Mouse (Mus musculus): ENCODE measurements around the gene Larp1b. TPM values are rescaled to one million over a fixed set of nuclear protein-coding genes. Genes with fewer than 3 reads are reported as not detected.
A peak's percentile ranks its signal among the peaks of the same experiment; 100 is the strongest.

Gene Larp1b
- polyA plus RNA-seq, 1 experiment from 2014 or later, result 7.8 TPM

DNA sequence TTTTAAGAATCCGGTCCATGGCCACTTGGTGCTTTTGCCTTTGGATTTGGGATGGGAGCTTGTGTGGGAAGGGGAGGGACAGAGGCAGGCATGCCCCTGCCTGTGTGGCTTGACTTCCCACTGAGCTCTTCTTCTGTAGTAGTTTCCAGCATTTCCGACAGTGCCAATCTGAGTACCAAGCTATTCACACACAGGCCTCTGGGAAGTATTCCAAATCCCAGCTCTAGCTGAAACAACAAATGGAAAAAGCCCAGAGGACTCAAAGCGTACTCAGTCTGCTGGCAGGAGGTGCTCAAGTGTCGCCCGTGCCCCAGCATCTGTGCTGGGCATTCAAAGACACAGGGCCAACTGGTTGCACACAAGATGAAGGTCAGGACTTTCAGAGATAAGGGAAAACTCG is 72.4 kb downstream of the Larp1b start:
- Histone ChIP-seq H3K4me3 (replicated peaks) (no peak overlapping the region), H3K9me3 (replicated peaks) (no peaks in the 10 kb centered on the region), H3K4me2 (no peak overlapping the region), H3K4me1 (replicated peaks) (no peaks in the 10 kb centered on the region), H3K27me3 (no peaks in the 10 kb centered on the region), H3K27ac (no peak overlapping the region), H3K36me3 (no peaks in the 10 kb centered on the region), H3K9ac (no peak overlapping the region)
- 59% methylated on average over 6 of the region's 6 CpGs for WGBS (ENCODE audit: insufficient replicate concordance)
- no peak for DNase-seq
- ATAC-seq (ENCODE audit: low read depth), result no peak

DNA sequence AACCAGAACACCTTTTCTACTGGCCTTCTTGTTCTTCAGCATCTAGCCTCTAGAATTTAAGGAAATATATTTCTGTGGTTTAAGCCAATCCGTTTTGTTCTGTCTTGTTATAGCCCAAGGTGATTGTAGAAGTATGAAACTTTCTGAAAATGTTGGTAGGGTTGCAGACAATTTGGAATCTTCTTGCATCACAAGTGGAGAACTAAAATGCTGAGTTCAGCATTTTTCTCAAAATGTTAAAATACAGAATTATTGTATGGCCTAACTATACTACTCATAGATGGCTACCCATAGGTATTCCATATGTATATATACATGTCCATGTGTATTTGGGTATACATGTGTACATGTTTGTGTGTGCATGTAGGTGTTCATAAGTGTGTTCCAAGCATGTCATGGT is 81.1 kb downstream of the Larp1b start:
- Histone ChIP-seq H3K4me3 (replicated peaks) (no peak overlapping the region), H3K27me3 (no peaks in the 10 kb centered on the region), H3K4me1 (replicated peaks) (0 out of 2 replicates have a peak, but pooled peaks cover 5% of the 10 kb centered on the region), H3K9me3 (replicated peaks) (no peaks in the 10 kb centered on the region), H3K4me2 (no peak overlapping the region), H3K27ac (no peak overlapping the region), H3K36me3 (no peaks in the 10 kb centered on the region), H3K9ac (no peak overlapping the region)
- 58% methylated on average over 1 of the region's 1 CpGs for WGBS (ENCODE audit: insufficient replicate concordance)
- ATAC-seq (ENCODE audit: low read depth) (no peak), DNase-seq (no peak)

DNA sequence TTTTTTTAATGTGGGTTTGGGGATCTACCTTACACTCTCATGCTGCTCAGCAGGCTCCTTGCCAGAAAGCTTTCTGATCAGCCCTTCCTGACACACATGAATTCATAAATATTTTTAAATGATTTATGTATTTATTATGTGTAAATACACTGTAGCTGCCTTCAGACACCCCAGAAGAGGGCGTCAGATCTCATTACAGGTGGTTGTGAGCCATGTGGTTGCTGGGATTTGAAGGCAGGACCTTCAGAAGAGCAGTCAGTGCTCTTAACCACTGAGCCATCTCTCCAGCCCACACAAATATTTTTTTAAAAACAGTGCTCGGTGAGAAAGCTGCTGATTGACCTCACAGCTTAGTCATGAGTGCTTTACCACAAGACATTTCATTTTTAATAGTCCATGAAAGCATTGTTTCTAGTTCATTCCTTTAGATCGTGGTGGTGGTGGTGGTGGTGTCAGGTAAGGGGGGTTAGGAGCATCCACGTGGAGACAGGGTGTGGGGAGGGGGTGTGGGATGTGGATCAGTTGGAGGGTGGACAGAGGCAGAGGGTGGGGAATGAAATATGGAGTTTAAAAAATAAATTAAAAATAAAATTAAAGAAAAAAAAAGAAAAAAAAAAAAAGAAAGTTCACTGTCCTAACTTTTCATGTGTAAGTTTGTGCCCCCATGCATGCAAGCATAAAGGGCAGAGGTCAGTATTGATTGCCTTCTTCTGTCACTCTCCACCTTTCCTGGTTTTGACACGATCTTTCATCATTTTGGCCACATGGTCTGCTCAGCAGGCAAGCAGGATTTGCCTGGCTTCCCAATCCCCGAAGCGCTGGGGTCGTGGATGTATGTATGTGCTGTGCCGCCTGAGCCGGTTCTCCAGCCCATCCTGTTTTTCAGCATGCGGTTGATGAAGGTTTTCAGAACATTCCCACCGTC is 81.9 kb downstream of the Larp1b start:
- WGBS (ENCODE audit: insufficient replicate concordance), result 67% methylated on average over 12 of the region's 12 CpGs
- no peak for DNase-seq
- ATAC-seq (ENCODE audit: low read depth), result no peak
- no peak overlapping the region for H3K27ac ChIP-seq
- no peaks in the 10 kb centered on the region for H3K36me3 ChIP-seq
- H3K4me3 ChIP-seq (replicated peaks), result no peak overlapping the region
- H3K4me1 ChIP-seq (replicated peaks), result 0 out of 2 replicates have a peak, but pooled peaks cover 5% of the 10 kb centered on the region
- no peaks in the 10 kb centered on the region for H3K27me3 ChIP-seq
- H3K4me2 ChIP-seq, result no peak overlapping the region
- no peak overlapping the region for H3K9ac ChIP-seq
- H3K9me3 ChIP-seq (replicated peaks), result no peaks in the 10 kb centered on the region

DNA sequence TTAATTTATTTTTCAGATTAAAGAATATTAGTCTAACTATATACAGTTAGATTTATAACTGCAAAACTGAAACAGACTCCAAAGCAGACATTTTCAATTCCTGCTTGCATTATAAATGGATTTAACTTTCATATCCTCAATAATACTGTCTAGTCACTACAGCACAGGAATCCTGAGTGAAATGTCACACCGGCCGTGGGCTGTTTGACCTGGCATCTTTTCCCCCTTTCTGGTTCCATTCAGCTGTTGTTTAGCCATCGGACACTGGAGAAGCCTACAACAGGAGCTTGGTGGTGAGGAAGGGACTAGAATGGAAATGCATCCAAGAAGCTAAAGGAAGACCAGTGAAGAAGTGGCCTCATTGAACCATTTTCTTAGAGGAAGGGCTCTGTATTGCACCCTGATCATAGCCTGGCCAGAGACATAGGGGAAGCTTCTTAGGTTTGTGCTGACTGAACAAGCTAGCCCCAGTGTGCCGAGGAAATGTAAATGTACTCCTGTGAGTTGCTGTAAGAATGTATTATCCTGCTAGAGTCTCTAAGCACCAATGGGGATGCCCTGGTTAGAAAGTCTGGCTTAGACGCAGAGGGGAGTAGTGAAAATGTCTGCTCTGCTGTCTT is 88.8 kb downstream of the Larp1b start:
- no peak overlapping the region for H3K27ac ChIP-seq
- ATAC-seq (ENCODE audit: low read depth), result no peak
- WGBS (ENCODE audit: insufficient replicate concordance), result 67% methylated on average over 5 of the region's 5 CpGs
- no peak overlapping the region for H3K9ac ChIP-seq
- no peaks in the 10 kb centered on the region for H3K27me3 ChIP-seq
- H3K36me3 ChIP-seq, result no peaks in the 10 kb centered on the region
- no peaks in the 10 kb centered on the region for H3K9me3 ChIP-seq (replicated peaks)
- no peak for DNase-seq
- H3K4me2 ChIP-seq, result no peak overlapping the region
- no peak overlapping the region for H3K4me3 ChIP-seq (replicated peaks)
- no peaks in the 10 kb centered on the region; the same call in 1 of the 2 replicates for H3K4me1 ChIP-seq (replicated peaks)

DNA sequence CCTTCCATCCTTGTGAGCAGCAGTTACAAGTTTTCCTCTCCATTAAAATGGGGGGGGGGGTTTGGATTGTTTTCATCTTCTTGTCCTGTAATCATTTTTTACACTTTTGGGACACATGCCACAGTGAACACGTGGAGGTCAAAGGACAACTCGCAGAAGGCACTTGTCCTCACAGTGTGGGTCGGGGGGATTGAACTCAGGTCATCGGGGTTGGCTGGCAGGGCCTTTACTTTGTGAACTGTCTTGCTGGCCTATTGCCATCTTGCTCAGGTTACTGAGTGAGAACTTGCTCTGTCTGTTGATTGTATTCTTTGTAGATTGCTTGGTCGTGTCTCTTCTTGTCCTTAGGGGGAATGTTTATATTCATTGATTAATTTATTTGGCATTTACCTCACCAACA is 91.6 kb downstream of the Larp1b start:
- WGBS (ENCODE audit: insufficient replicate concordance), result 64% methylated on average over 5 of the region's 5 CpGs
- no peaks in the 10 kb centered on the region for H3K9me3 ChIP-seq (replicated peaks)
- no peaks in the 10 kb centered on the region for H3K36me3 ChIP-seq
- H3K27ac ChIP-seq, result no peak overlapping the region
- H3K4me2 ChIP-seq, result no peak overlapping the region
- no peak for ATAC-seq (ENCODE audit: low read depth)
- no peak for DNase-seq
- no peaks in the 10 kb centered on the region for H3K27me3 ChIP-seq
- peaks cover 10% of the 10 kb centered on the region for H3K4me1 ChIP-seq (replicated peaks)
- no peak overlapping the region for H3K9ac ChIP-seq
- no peak overlapping the region for H3K4me3 ChIP-seq (replicated peaks)

DNA sequence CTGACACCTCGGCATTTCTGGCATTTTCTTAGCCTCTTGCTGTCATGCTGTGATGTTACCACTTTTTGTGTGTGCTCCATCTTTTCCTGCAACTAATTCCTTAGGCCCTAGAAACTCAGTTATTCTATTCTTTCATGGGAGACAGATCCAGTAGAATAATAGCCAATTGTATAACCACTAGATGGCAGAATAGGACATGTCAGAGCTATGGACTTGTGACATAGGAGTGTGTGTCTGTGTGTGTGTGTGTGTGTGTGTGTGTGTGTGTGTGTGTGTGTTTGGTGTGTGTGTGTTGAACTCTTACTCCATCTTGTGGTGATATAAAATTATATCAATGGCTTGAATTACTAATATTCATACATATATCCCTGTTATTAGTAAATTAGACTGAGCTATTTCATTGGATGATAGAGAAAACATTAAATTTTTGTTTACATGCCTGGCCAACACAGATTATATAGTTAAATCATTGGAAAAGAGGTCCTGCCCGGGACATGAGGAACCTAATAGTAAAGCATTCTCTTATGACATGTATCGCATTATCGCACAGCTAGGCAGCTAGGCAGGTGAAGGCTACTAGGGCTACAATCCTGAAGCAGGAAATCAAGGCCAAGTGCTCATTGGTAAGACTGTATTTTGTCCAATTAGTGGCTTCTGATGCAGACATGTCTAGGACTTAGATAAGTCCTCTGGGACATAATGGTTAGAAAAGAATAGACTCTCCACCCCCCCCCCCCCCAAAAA is 92.7 kb downstream of the Larp1b start:
- H3K27ac ChIP-seq, result no peak overlapping the region
- H3K4me1 ChIP-seq (replicated peaks), result peaks cover 10% of the 10 kb centered on the region
- DNase-seq, result no peak
- ATAC-seq (ENCODE audit: low read depth), result no peak
- H3K9ac ChIP-seq, result no peak overlapping the region
- 63% methylated on average over 4 of the region's 4 CpGs for WGBS (ENCODE audit: insufficient replicate concordance)
- no peaks in the 10 kb centered on the region for H3K36me3 ChIP-seq
- no peak overlapping the region for H3K4me2 ChIP-seq
- H3K27me3 ChIP-seq, result no peaks in the 10 kb centered on the region
- H3K9me3 ChIP-seq (replicated peaks), result no peaks in the 10 kb centered on the region
- no peak overlapping the region for H3K4me3 ChIP-seq (replicated peaks)

DNA sequence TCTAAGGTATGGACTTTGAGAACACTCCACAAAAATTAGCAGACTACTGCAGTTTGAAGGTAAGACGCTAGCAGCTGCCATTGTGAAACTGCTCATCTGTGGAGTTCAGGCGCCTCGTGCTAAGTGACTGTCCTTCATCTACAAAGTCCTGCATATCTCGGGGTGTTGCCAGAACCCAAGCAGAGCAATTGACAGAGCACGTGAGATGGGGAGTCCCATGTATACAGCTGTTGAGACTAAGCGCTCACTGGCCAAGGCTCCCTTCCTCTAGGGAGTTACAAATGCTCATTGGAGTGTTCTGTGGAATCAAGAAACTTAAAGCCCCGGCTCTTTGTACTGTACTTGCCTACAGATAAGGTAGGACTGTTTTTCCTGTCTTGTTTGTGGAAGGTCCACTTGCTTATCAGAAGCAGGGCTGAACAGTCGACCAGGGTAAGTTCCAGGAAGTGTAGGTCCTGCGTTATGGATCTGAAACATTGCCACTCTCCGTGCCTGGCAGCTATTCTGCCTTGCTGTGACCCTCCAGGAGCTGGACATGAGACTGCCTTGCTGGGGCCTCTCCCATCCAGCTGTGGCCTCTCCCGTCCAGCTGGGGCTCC is 94.2 kb downstream of the Larp1b start:
- no peak overlapping the region for H3K4me2 ChIP-seq

DNA sequence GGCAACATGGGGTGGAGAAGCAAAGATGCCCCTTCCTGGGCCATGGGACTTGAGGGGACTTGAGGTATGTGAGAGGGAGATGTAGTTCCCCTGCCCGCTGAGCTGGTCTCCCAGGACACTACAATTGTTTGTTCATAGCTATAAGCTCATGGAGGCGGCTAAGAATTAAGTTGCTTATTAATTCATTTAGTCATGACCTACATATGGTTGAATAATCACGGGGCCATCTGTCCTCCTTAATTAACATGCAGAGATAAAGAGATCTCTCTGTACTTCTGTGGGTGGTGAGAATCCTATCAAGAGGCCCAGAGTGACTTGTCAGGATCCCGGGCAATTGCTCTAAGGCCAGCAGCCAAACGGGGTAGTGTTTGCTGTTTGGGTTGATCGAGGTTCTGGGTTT is 98.2 kb downstream of the Larp1b start:
- H3K27ac ChIP-seq, result no peak overlapping the region
- H3K4me1 ChIP-seq (replicated peaks), result peaks cover 10% of the 10 kb centered on the region
- no peaks in the 10 kb centered on the region for H3K27me3 ChIP-seq
- DNase-seq (no peak), ATAC-seq (ENCODE audit: low read depth) (no peak)
- H3K9me3 ChIP-seq (replicated peaks), result no peaks in the 10 kb centered on the region
- 63% methylated on average over 6 of the region's 6 CpGs for WGBS (ENCODE audit: insufficient replicate concordance)
- H3K9ac ChIP-seq, result no peak overlapping the region
- no peaks in the 10 kb centered on the region for H3K36me3 ChIP-seq
- no peak overlapping the region for H3K4me3 ChIP-seq (replicated peaks)
- no peak overlapping the region for H3K4me2 ChIP-seq

More for the DNA sequence above, 94.2 kb downstream of the Larp1b start:
- Histone ChIP-seq H3K4me1 (replicated peaks) (peaks cover 10% of the 10 kb centered on the region), H3K9me3 (replicated peaks) (no peaks in the 10 kb centered on the region), H3K27me3 (no peaks in the 10 kb centered on the region), H3K36me3 (no peaks in the 10 kb centered on the region), H3K9ac (0 out of 2 replicates have a peak overlapping the region, but pooled peaks have one; percentile 33), H3K27ac (no peak overlapping the region; the same call in 1 of the 2 replicates), H3K4me3 (replicated peaks) (no peak overlapping the region)
- WGBS (ENCODE audit: insufficient replicate concordance), result 36% methylated on average over 11 of the region's 11 CpGs
- ATAC-seq (ENCODE audit: low read depth) (peak; percentile 51; the same call in 1 of the 2 replicates), DNase-seq (no peak)

DNA sequence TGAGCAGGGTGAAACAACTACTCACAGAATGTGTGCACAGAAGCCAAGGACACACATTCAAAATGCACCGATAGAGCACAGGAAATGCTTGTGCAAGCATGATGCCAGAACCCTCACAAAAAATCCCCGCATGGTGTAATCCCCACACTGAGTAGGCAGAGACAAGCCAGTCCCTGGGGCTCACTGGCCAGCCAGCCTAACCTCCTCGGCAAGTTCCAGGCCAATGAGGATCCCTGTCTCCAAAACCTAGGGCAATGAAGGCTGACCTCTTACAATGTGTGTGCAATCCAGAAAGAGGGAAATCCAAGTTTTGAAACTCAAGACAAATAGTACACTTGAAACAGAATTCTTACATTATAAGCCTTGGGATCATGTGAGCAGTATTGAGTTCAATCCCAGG is 103.7 kb downstream of the Larp1b start:
- DNase-seq, result no peak

DNA sequence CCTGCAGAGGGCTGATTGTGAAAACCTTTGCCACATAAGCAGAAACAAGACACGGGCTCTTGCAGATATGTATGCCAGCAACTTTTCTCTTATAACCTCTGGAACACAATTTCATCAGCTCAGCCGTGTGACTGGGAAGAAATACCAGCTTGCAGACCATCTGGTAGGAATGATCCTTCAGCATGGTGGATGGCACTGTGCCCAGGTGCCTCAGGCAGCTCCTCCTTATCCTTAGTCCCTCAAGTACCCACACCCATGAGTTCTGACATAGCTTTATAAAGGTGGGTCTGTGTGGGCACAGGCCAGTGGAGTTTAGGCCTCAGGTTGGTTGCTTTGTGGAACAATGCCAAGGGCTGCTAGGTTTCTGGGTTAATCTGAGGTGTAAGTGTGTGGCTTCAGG is 108.8 kb downstream of the Larp1b start:
- ATAC-seq (ENCODE audit: low read depth) (no peak), DNase-seq (no peak)
- Histone ChIP-seq H3K27me3 (no peaks in the 10 kb centered on the region), H3K4me1 (replicated peaks) (no peaks in the 10 kb centered on the region), H3K9ac (no peak overlapping the region), H3K27ac (no peak overlapping the region), H3K36me3 (0 out of 2 replicates have a peak, but pooled peaks cover 1% of the 10 kb centered on the region), H3K4me3 (replicated peaks) (no peak overlapping the region), H3K9me3 (replicated peaks) (no peaks in the 10 kb centered on the region), H3K4me2 (no peak overlapping the region)
- 67% methylated on average over 2 of the region's 2 CpGs for WGBS (ENCODE audit: insufficient replicate concordance)

More for the DNA sequence above, 103.7 kb downstream of the Larp1b start:
- H3K27me3 ChIP-seq, result no peaks in the 10 kb centered on the region
- no peaks in the 10 kb centered on the region for H3K36me3 ChIP-seq
- no peak overlapping the region for H3K4me3 ChIP-seq (replicated peaks)
- H3K27ac ChIP-seq, result no peak overlapping the region
- no peak overlapping the region for H3K9ac ChIP-seq
- 56% methylated on average over 3 of the region's 3 CpGs for WGBS (ENCODE audit: insufficient replicate concordance)
- H3K4me2 ChIP-seq, result no peak overlapping the region
- ATAC-seq (ENCODE audit: low read depth), result no peak
- H3K4me1 ChIP-seq (replicated peaks), result no peaks in the 10 kb centered on the region
- H3K9me3 ChIP-seq (replicated peaks), result no peaks in the 10 kb centered on the region

DNA sequence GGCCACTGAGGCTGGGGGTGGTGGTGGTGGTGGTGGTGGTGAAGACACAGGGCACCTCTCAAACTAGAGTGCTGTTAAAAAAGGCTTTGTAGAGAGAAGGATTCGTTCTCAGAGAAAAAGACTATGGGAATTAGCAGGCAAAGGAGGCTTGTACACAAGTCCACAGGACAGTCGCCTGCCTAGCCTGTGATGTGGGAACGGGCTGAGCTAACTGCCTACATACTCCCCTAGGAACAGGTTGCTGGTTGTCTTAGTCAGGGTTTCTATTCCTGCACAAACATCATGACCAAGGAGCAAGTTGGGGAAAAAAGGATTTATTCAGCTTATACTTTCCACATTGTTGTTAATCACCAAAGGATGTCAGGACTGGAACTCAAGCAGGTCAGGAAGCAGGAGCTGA is 109.6 kb downstream of the Larp1b start:
- Histone ChIP-seq H3K27me3 (no peaks in the 10 kb centered on the region), H3K9me3 (replicated peaks) (no peaks in the 10 kb centered on the region), H3K4me3 (replicated peaks) (no peak overlapping the region), H3K4me2 (no peak overlapping the region), H3K36me3 (peaks cover 3% of the 10 kb centered on the region; the same call in 1 of the 2 replicates), H3K9ac (no peak overlapping the region), H3K4me1 (replicated peaks) (no peaks in the 10 kb centered on the region), H3K27ac (no peak overlapping the region)
- ATAC-seq (ENCODE audit: low read depth) (no peak), DNase-seq (no peak)
- 59% methylated on average over 3 of the region's 3 CpGs for WGBS (ENCODE audit: insufficient replicate concordance)
